8 mouse cellular contexts compared by ENCODE assay signal in genomic region chr7:127912190-127912871, GRCm38 (mm10). TPM values are rescaled to one million over a fixed set of nuclear protein-coding genes. Genes with fewer than 3 reads are reported as not detected.
DNase-seq lines count a peak whose midpoint lies in the region; ATAC-seq and TF ChIP-seq lines count a peak whose summit lies in the region.

Gene Kat8 (plus strand): TSS chr7:127912516.

- H3K4me3 ChIP-seq in ES-Bruce4 (ENCODE audit: low read depth, low read length) = peak within 1 kb of the TSS; percentile 81
- H3K4me3 ChIP-seq in forebrain, embryonic 12.5 days (replicated peaks) = peak within 1 kb of the TSS; percentile 89
- peak within 1 kb of the TSS; percentile 94 for H3K4me3 ChIP-seq in heart, embryonic 16.5 days (ENCODE audit: low read length)
- H3K4me3 ChIP-seq in liver, embryonic 14.5 days (ENCODE audit: insufficient read depth in 1 of 2, low read depth in 2 of 2, low read length in 2 of 2) = peak within 1 kb of the TSS; percentile 94 to 99
- peak within 1 kb of the TSS; percentile 88 for H3K4me3 ChIP-seq in neural tube, embryonic 11.5 days (ENCODE audit: low read depth, low read length)
- peak within 1 kb of the TSS; percentile 99 for H3K4me3 ChIP-seq in stomach, embryonic 16.5 days (replicated peaks; ENCODE audit: low read length)

- H3K27me3 ChIP-seq in ES-Bruce4 (ENCODE audit: control insufficient read depth, insufficient read depth, low read length, poor library complexity, severe bottlenecking) = no peaks in the 10 kb centered on the region
- no peaks in the 10 kb centered on the region for H3K27me3 ChIP-seq in forebrain, embryonic 12.5 days
- no peaks in the 10 kb centered on the region for H3K27me3 ChIP-seq in heart, embryonic 16.5 days (ENCODE audit: control insufficient read depth, insufficient read depth, low read length)
- no peaks in the 10 kb centered on the region for H3K27me3 ChIP-seq in liver, embryonic 14.5 days (ENCODE audit: control insufficient read depth, insufficient read depth, low read length)
- H3K27me3 ChIP-seq in neural tube, embryonic 11.5 days (ENCODE audit: control insufficient read depth, insufficient read depth, low read length) = no peaks in the 10 kb centered on the region
- H3K27me3 ChIP-seq in stomach, embryonic 16.5 days (ENCODE audit: control insufficient read depth, insufficient read depth, low read length) = no peaks in the 10 kb centered on the region

- H3K4me1 ChIP-seq in ES-Bruce4 (ENCODE audit: control insufficient read depth, insufficient read depth, low read length) = no peaks in the 10 kb centered on the region
- H3K4me1 ChIP-seq in forebrain, embryonic 12.5 days = peaks cover 6% of the 10 kb centered on the region
- peaks cover 7% of the 10 kb centered on the region for H3K4me1 ChIP-seq in heart, embryonic 16.5 days (ENCODE audit: control insufficient read depth, insufficient read depth, low read length)
- peaks cover 10 to 11% of the 10 kb centered on the region in 2 experiments for H3K4me1 ChIP-seq in liver, embryonic 14.5 days (replicated peaks; ENCODE audit: control insufficient read depth in 2 of 2, insufficient read depth in 2 of 2, low read length in 1 of 2)
- H3K4me1 ChIP-seq in neural tube, embryonic 11.5 days (ENCODE audit: control insufficient read depth, insufficient read depth, low read length) = 0 out of 2 replicates have a peak, but pooled peaks cover 6% of the 10 kb centered on the region
- H3K4me1 ChIP-seq in stomach, embryonic 16.5 days (ENCODE audit: control insufficient read depth, insufficient read depth, low read length) = peaks cover 8% of the 10 kb centered on the region

- H3K27ac ChIP-seq in ES-Bruce4 (ENCODE audit: insufficient read depth, low read length) = peak within 1 kb of the TSS; percentile 89
- H3K27ac ChIP-seq in forebrain, embryonic 12.5 days = peak within 1 kb of the TSS; percentile 76
- peak within 1 kb of the TSS; percentile 83 for H3K27ac ChIP-seq in heart, embryonic 16.5 days (ENCODE audit: low read length)
- H3K27ac ChIP-seq in liver, embryonic 14.5 days = peak within 1 kb of the TSS; percentile 84
- H3K27ac ChIP-seq in neural tube, embryonic 11.5 days (ENCODE audit: low read depth, low read length) = no peak within 1 kb of the TSS
- H3K27ac ChIP-seq in stomach, embryonic 16.5 days (ENCODE audit: low read length) = peak within 1 kb of the TSS; percentile 94

- no peak for TF ChIP-seq CTCF in ES-Bruce4 (IDR thresholded peaks at IDR 0.05; ENCODE audit: low read depth, low read length)
- no peak for TF ChIP-seq CTCF in liver, embryonic 14.5 days (IDR thresholded peaks at IDR 0.05; ENCODE audit: low read depth)

- peak; percentile 97 for ATAC-seq in forebrain, embryonic 12.5 days (ENCODE audit: low FRiP score)
- peak; percentile 93 for ATAC-seq in heart, embryonic 16.5 days (replicated peaks; ENCODE audit: extremely low read depth, insufficient read depth, low FRiP score)
- ATAC-seq in liver, embryonic 14.5 days (ENCODE audit: insufficient read depth) = peak; percentile 98
- peak; percentile 88 for ATAC-seq in neural tube, embryonic 11.5 days (ENCODE audit: insufficient read depth, low FRiP score, low TSS enrichment)
- ATAC-seq in stomach, embryonic 16.5 days (ENCODE audit: insufficient read depth, low FRiP score) = peak; percentile 95

- H3K9me3 ChIP-seq in ES-Bruce4 (replicated peaks; ENCODE audit: control insufficient read depth, insufficient read depth, low read length, poor library complexity, severe bottlenecking) = no peaks in the 10 kb centered on the region
- no peaks in the 10 kb centered on the region for H3K9me3 ChIP-seq in forebrain, embryonic 12.5 days
- H3K9me3 ChIP-seq in heart, embryonic 16.5 days (replicated peaks; ENCODE audit: control insufficient read depth, low read length) = no peaks in the 10 kb centered on the region
- no peaks in the 10 kb centered on the region for H3K9me3 ChIP-seq in liver, embryonic 14.5 days (ENCODE audit: control insufficient read depth, low read length)
- H3K9me3 ChIP-seq in neural tube, embryonic 11.5 days (ENCODE audit: control insufficient read depth, low read length) = no peaks in the 10 kb centered on the region
- no peaks in the 10 kb centered on the region for H3K9me3 ChIP-seq in stomach, embryonic 16.5 days (replicated peaks; ENCODE audit: control insufficient read depth, low read length)

- TF ChIP-seq POLR2A in ES-Bruce4 (IDR thresholded peaks at IDR 0.05; ENCODE audit: insufficient read depth, low read length) = peak; percentile 70

- WGBS in forebrain, embryonic 12.5 days = under 1% methylated on average over 40 of the region's 40 CpGs
- WGBS in heart, embryonic 16.5 days = 1% methylated on average over 40 of the region's 40 CpGs
- WGBS in liver, embryonic 14.5 days (ENCODE audit: insufficient replicate concordance) = under 1% methylated on average over 40 of the region's 40 CpGs
- 2% methylated on average over 40 of the region's 40 CpGs for WGBS in neural tube, embryonic 11.5 days
- under 1% methylated on average over 40 of the region's 40 CpGs for WGBS in stomach, embryonic 16.5 days

- peak within 1 kb of the TSS; percentile 83 for H3K9ac ChIP-seq in ES-Bruce4 (ENCODE audit: low read depth, poor library complexity, severe bottlenecking)
- peak within 1 kb of the TSS; percentile 73 for H3K9ac ChIP-seq in forebrain, embryonic 12.5 days
- H3K9ac ChIP-seq in heart, embryonic 16.5 days (ENCODE audit: low read length) = peak within 1 kb of the TSS; percentile 91
- H3K9ac ChIP-seq in liver, embryonic 14.5 days (replicated peaks) = peak within 1 kb of the TSS; percentile 90
- peak within 1 kb of the TSS; percentile 65 for H3K9ac ChIP-seq in neural tube, embryonic 11.5 days (ENCODE audit: low read length)
- H3K9ac ChIP-seq in stomach, embryonic 16.5 days (ENCODE audit: low read length) = peak within 1 kb of the TSS; percentile 93

- H3K4me2 ChIP-seq in forebrain, embryonic 12.5 days = peak within 1 kb of the TSS; percentile 73
- peak within 1 kb of the TSS; percentile 74 for H3K4me2 ChIP-seq in heart, embryonic 16.5 days (ENCODE audit: low read depth, low read length)
- peak within 1 kb of the TSS; percentile 91 for H3K4me2 ChIP-seq in liver, embryonic 14.5 days (ENCODE audit: low read depth)
- peak within 1 kb of the TSS; percentile 70 for H3K4me2 ChIP-seq in neural tube, embryonic 11.5 days (ENCODE audit: low read depth)
- peak within 1 kb of the TSS; percentile 88 for H3K4me2 ChIP-seq in stomach, embryonic 16.5 days (ENCODE audit: low read depth, low read length)

- 0 out of 2 replicates have a peak, but pooled peaks have one; percentile 24 for TF ChIP-seq EP300 in ES-Bruce4 (IDR thresholded peaks at IDR 0.05; ENCODE audit: insufficient read depth, low read depth, low read length)
- 0 out of 2 replicates have a peak, but pooled peaks have one; percentile 18 for TF ChIP-seq EP300 in liver, embryonic 14.5 days (IDR thresholded peaks at IDR 0.05; ENCODE audit: low read depth)

- DNase-seq in c-Kit-positive CD71-positive TER-119-positive erythroid progenitor cells, embryonic 14.5 days (ENCODE audit: low spot score) = peak; percentile 91
- DNase-seq in kidney, postnatal 36 days = peak; percentile 95
- DNase-seq in liver, embryonic 14.5 days (ENCODE audit: low read depth in 3 of 3, low spot score in 3 of 3) = peak; percentile 88 to 91 (median 88)
- DNase-seq in neural tube, embryonic 11.5 days (ENCODE audit: low spot score) = peak; percentile 90

- H3K36me3 ChIP-seq in ES-Bruce4 (ENCODE audit: control insufficient read depth, insufficient read depth, low read length, poor library complexity, severe bottlenecking) = peaks cover 41% of the 10 kb centered on the region
- peaks cover 48% of the 10 kb centered on the region for H3K36me3 ChIP-seq in forebrain, embryonic 12.5 days (replicated peaks)
- peaks cover 36% of the 10 kb centered on the region for H3K36me3 ChIP-seq in heart, embryonic 16.5 days (ENCODE audit: control insufficient read depth, insufficient read depth)
- peaks cover 15% of the 10 kb centered on the region for H3K36me3 ChIP-seq in liver, embryonic 14.5 days (replicated peaks; ENCODE audit: control insufficient read depth, insufficient read depth, low read depth)
- peaks cover 13% of the 10 kb centered on the region for H3K36me3 ChIP-seq in neural tube, embryonic 11.5 days (ENCODE audit: control insufficient read depth, insufficient read depth, low read length)
- H3K36me3 ChIP-seq in stomach, embryonic 16.5 days (ENCODE audit: control insufficient read depth, insufficient read depth, low read length) = peaks cover 19% of the 10 kb centered on the region

RNA-seq across cellular contexts. Expression of gene Kat8, which starts in this region (rescaled TPM):
- polyA plus RNA-seq in ES-Bruce4 (2011; ENCODE audit: insufficient read depth, insufficient read length, low read depth, missing spikeins) = 43.2 and 47.1 TPM in 2 replicates
- polyA plus RNA-seq in forebrain, embryonic 12.5 days (2016; fragmentation: Nextera tagmentation; extraction: Ambion mirVana) = 46.6 and 52.4 TPM in 2 replicates
- polyA plus RNA-seq in heart, embryonic 16.5 days (2015; fragmentation: Nextera tagmentation; extraction: Ambion mirVana) = 26.1 and 30.4 TPM in 2 replicates
- 9.6 and 13.7 TPM in 2 replicates for polyA plus RNA-seq in liver, embryonic 14.5 days (2012; rRNA removed)
- polyA plus RNA-seq in liver, embryonic 14.5 days (2014; fragmentation: Nextera tagmentation; extraction: Ambion mirVana) = 15.7 and 17.6 TPM in 2 replicates
- polyA plus RNA-seq in neural tube, embryonic 11.5 days (2014; fragmentation: Nextera tagmentation; extraction: Ambion mirVana) = 52.3 and 56.6 TPM in 2 replicates
- polyA plus RNA-seq in stomach, embryonic 16.5 days (2015; fragmentation: Nextera tagmentation; extraction: Ambion mirVana) = 27.6 and 29.2 TPM in 2 replicates
